Mouse (Mus musculus) liver, embryonic 14.5 days (tissue): ENCODE measurements at regions not wholly inside any gene's neighbourhood (a gene's known extent, or its start where the extent isn't known, plus 50 kb on each side); places are given as distances from the start of the nearest gene placed in this dataset.

Experiments used
- ATAC-seq: fragments of 200-750 bp; cut with Nextera tagmentation; 2 replicates; pipeline ENCODE4 v1.8.0; 2017; ENCODE audit warnings: moderate number of reproducible peaks, mild to moderate bottlenecking, moderate library complexity; ENCODE audit not compliant: insufficient read depth
- DNase-seq, 3 experiments: peaks; one replicate each; pipeline ENCODE4 v3.0.0-alpha.2; 2012 to 2013; ENCODE audit warnings: low read depth in 3 of 3, low spot score in 3 of 3
- H3K27ac ChIP-seq: fragments of 300-500 bp; sonication (generic); 2 replicates; pipeline ENCODE4 v1.5.1; 2014; ENCODE audit warnings: moderate library complexity, mild to moderate bottlenecking, control low read depth, inconsistent platforms
- H3K27me3 ChIP-seq: fragments of 300-500 bp; sonication (generic); 2 replicates; pipeline ENCODE4 v1.6.1; 2014; ENCODE audit warnings: mild to moderate bottlenecking, low read length, moderate library complexity; ENCODE audit not compliant: control insufficient read depth, insufficient read depth
- H3K36me3 ChIP-seq: fragments of 300-500 bp; sonication (generic); replicated peaks from 2 replicates; pipeline ENCODE4 v1.6.1; 2014; ENCODE audit warnings: low read depth; ENCODE audit not compliant: control insufficient read depth, insufficient read depth
- H3K4me1 ChIP-seq, 2 experiments: fragments of 200-500 bp in 1 of 2; fragments of 300-500 bp in 1 of 2; sonication (generic) in 1 of 2; replicated peaks; 2 replicates each; pipeline ENCODE4 v1.6.1; 2012 to 2014; ENCODE audit warnings: antibody characterized with exemption in 1 of 2, inconsistent platforms in 1 of 2, low read length in 1 of 2; ENCODE audit not compliant: control insufficient read depth in 2 of 2, insufficient read depth in 2 of 2
- H3K4me2 ChIP-seq: fragments of 300-500 bp; sonication (generic); 2 replicates; pipeline ENCODE4 v1.6.1; 2014; ENCODE audit warnings: low read depth, mild to moderate bottlenecking, control low read depth, moderate library complexity
- H3K4me3 ChIP-seq, 2 experiments: fragments of 200-500 bp in 1 of 2; fragments of 300-500 bp in 1 of 2; sonication (generic) in 1 of 2; 2 replicates each; pipeline ENCODE4 v1.5.1; 2012 to 2014; ENCODE audit warnings: low read depth in 2 of 2, low read length in 2 of 2, mild to moderate bottlenecking in 2 of 2, control low read depth in 1 of 2, inconsistent platforms in 1 of 2, moderate library complexity in 1 of 2; ENCODE audit not compliant: insufficient read depth in 1 of 2
- H3K9ac ChIP-seq: fragments of 300-500 bp; sonication (generic); replicated peaks from 2 replicates; pipeline ENCODE4 v1.6.1; 2014; ENCODE audit warnings: mild to moderate bottlenecking, control low read depth, moderate library complexity
- H3K9me3 ChIP-seq: fragments of 300-500 bp; sonication (generic); 2 replicates; pipeline ENCODE4 v1.6.1; 2016; ENCODE audit warnings: low read length, mixed read lengths; ENCODE audit not compliant: control insufficient read depth
- CTCF ChIP-seq: IDR thresholded peaks from 2 replicates; pipeline ENCODE4 v1.5.1; 2016; ENCODE audit warnings: antibody characterized with exemption, low read depth, control low read depth
- EP300 ChIP-seq: IDR thresholded peaks from 2 replicates; pipeline ENCODE4 v1.6.1; 2016; ENCODE audit warnings: antibody characterized with exemption, low read depth
- WGBS: fragments of 180-500 bp; shearing (Covaris S2); extraction: QIAGEN DNeasy Blood & Tissue Kit; methylation state at CpG from one replicate; pipeline ENCODE4 v1.1.7; 2014; ENCODE audit not compliant: insufficient replicate concordance; 5-methylcytosine and 5-hydroxymethylcytosine counted together

DNA sequence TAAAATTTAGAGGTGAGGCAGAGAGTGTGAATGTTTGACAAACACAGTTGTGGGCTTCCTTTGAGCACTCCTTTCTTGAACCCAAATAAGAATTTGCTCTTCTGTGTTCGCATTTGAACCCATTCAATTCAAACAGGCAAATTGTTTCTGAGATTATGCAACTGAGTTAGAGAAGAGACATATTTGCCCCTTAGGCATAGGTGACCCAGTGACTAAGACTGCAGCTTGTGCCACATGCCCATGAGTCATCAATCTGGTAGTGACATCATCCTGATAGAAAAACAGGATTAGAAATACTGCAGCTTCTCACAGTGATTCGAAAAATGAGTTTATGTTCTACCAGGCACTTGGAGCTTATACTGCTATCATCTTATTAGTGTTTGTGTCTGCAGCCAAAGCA, 67.2 kb downstream of the Zfp622 start:
- Histone ChIP-seq H3K9ac (no peak overlapping the region), H3K4me3 (no peak overlapping the region), H3K9me3 (no peaks in the 10 kb centered on the region), H3K36me3 (no peaks in the 10 kb centered on the region), H3K4me2 (no peak overlapping the region), H3K27me3 (no peaks in the 10 kb centered on the region), H3K27ac (no peak overlapping the region), H3K4me1 (no peaks in the 10 kb centered on the region)
- no peak for DNase-seq
- no peak for TF ChIP-seq EP300
- TF ChIP-seq CTCF: no peak
- WGBS: 56% methylated on average over 2 of the region's 2 CpGs
- ATAC-seq: no peak

DNA sequence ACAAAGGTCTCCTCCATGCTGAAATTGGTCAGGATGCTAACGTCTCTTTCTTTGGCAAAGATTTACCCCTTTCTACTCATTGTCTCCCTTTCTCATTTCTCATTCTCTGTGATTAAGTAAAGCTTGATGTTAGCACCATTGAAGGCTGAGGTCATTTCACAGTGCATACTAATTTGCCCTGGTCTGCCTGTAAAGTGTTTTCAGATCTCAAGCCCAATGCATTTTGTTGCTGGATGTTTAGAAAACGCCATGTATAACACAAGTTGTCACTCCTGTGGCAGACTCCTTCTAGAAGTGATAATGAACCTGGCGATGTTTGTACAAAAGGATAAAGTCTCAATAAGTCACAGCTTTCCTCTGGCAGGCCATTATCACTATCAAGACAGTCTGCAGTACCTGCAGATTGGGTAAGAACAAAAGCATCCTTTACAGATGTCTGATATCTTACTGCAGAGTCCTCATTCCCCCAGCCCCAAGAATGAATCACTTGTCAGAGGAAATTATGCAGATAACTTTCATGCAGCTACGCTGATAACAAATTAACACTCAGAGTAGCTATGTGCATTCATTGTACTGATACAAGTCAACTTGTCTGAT, 68.7 kb downstream of the Zfp622 start:
- DNase-seq (no peak), ATAC-seq (no peak)
- no peak overlapping the region for H3K27ac ChIP-seq
- H3K4me3 ChIP-seq: no peak overlapping the region
- no peak for TF ChIP-seq CTCF
- no peak for TF ChIP-seq EP300
- no peaks in the 10 kb centered on the region for H3K36me3 ChIP-seq
- H3K4me2 ChIP-seq: no peak overlapping the region
- H3K4me1 ChIP-seq: no peaks in the 10 kb centered on the region
- WGBS: 42% methylated on average over 4 of the region's 4 CpGs
- H3K9me3 ChIP-seq: no peaks in the 10 kb centered on the region
- no peaks in the 10 kb centered on the region for H3K27me3 ChIP-seq
- H3K9ac ChIP-seq: no peak overlapping the region

DNA sequence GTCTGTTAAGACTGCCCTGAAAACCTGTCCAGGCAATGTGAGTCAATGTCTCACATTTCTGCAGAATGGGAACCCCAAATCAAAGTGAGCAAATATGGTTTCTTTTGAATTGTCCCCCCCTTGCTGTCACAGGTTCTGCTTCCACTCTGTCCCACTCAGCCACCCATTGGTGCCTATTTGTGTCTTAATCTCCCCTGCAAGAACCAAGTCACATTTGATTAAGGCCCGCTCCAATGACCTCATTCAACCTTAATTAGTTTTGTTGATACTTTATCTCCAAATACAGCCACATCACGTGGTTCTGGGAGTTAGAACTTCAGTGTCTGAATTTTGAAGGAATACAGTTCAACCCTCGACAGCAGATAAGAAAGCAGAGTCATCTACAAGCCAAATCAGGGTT, 73.9 kb downstream of the Zfp622 start:
- H3K4me1 ChIP-seq: no peaks in the 10 kb centered on the region

DNA sequence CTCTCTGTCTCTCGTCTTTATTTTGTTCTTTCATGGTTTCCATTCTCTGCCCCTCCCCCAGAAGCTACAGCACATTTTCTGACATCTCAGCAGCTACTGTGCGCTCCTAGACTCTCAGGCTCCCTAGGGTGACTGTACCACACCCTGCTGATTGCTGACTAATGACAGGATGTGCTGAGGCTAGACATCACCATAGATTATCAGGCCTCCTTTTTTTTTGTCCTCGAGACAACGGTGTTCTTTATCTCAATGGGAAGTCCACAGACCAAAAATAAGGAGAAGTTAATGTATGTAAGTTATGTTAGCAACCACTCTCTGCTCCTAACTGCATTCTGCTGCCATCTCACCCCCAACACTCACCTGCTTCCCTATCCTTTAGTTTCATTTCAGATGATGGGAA, 116.0 kb downstream of the Zfp622 start:
- WGBS: 31% methylated on average over 4 of the region's 4 CpGs
- ATAC-seq: no peak
- TF ChIP-seq CTCF: no peak
- no peak for TF ChIP-seq EP300

More for the DNA sequence above, 73.9 kb downstream of the Zfp622 start:
- H3K27me3 ChIP-seq: no peaks in the 10 kb centered on the region
- no peak overlapping the region for H3K27ac ChIP-seq
- no peak for DNase-seq
- no peak overlapping the region for H3K9ac ChIP-seq
- H3K4me2 ChIP-seq: no peak overlapping the region
- no peaks in the 10 kb centered on the region for H3K36me3 ChIP-seq
- WGBS: 31% methylated on average over 3 of the region's 3 CpGs
- no peaks in the 10 kb centered on the region for H3K9me3 ChIP-seq
- no peak overlapping the region for H3K4me3 ChIP-seq
- TF ChIP-seq EP300: no peak
- TF ChIP-seq CTCF: no peak
- ATAC-seq: no peak

DNA sequence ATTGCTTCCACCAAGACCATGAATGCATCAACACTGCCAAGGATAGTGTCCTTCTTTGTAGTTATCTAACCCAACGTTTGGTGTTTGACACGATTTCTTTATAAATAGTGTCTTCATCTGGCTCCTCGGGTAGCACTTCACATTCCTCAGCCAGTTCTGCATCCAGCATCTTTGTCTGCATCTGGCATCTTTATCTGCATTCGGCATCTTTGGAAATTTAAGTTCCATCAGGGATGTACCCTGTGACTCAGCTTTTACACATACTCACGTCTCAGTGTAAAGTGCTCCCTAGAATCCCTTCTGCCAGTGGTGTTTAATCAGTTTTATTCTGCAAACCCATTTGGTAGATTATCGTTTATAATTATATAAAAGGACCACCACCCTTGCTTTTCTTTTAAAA, 123.8 kb downstream of the Zfp622 start:
- no peak for ATAC-seq

More for the DNA sequence above, 116.0 kb downstream of the Zfp622 start:
- Histone ChIP-seq H3K4me1 (no peaks in the 10 kb centered on the region), H3K36me3 (no peaks in the 10 kb centered on the region), H3K4me2 (no peak overlapping the region), H3K27ac (no peak overlapping the region), H3K27me3 (no peaks in the 10 kb centered on the region), H3K9ac (no peak overlapping the region), H3K4me3 (no peak overlapping the region), H3K9me3 (no peaks in the 10 kb centered on the region)
- DNase-seq: no peak

More for the DNA sequence above, 123.8 kb downstream of the Zfp622 start:
- 62% methylated on average over 6 of the region's 6 CpGs for WGBS
- no peak for TF ChIP-seq EP300
- no peak for TF ChIP-seq CTCF
- DNase-seq: no peak
- no peak overlapping the region for H3K27ac ChIP-seq
- H3K4me2 ChIP-seq: no peak overlapping the region
- H3K4me1 ChIP-seq: no peaks in the 10 kb centered on the region
- H3K27me3 ChIP-seq: no peaks in the 10 kb centered on the region
- no peaks in the 10 kb centered on the region for H3K9me3 ChIP-seq
- H3K36me3 ChIP-seq: no peaks in the 10 kb centered on the region
- no peak overlapping the region for H3K4me3 ChIP-seq
- no peak overlapping the region for H3K9ac ChIP-seq
